In the genomic region with DNA sequence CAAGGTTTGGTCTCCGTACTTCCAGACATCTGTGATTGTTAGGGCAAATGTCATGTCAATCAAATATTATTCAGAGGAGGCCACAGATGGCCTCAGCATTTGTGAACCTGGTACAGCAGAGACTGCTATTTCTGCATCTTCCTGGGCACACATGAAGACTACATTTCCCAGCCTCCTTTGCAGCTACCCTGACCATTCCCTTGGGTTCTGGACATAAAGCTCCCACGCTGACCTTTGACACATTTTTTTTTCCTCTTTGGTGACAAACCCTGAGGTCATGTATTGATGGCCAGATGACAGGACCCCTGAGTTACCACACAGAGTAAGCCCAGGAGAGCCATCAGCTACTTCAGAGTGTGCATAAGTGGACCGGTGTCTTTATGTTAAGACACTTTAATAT, we compare ENCODE assay signal across 27 mouse cellular contexts. TPM values are rescaled to one million over a fixed set of nuclear protein-coding genes. Genes with fewer than 3 reads are reported as not detected.
A peak's percentile ranks its signal among the peaks of the same experiment; 100 is the strongest.
DNase-seq lines count a peak whose midpoint lies in the region; ATAC-seq and TF ChIP-seq lines count a peak whose summit lies in the region.
"Had no signal": no experiment of that assay in that cellular context is flagged by ENCODE, and none has a peak within 500 bp of the region (broad histone marks: within the 10 kb centered on the region; RNA-seq: fewer than 3 reads in every experiment).

No protein-coding gene starts in this region.

- 0 out of 2 replicates have a peak, but pooled peaks cover 6% of the 10 kb centered on the region for H3K4me1 ChIP-seq in kidney, postnatal 0 days (replicated peaks; ENCODE audit: insufficient read depth, low read length)
- H3K4me1 ChIP-seq in ES-E14 (ENCODE audit: control insufficient read depth in 2 of 2, insufficient read depth in 2 of 2, low read length in 2 of 2, poor library complexity in 1 of 2): no peaks in the 10 kb centered on the region
- H3K4me1 ChIP-seq in kidney, embryonic 16.5 days (ENCODE audit: insufficient read depth, low read length): peaks cover 6% of the 10 kb centered on the region; the same call in 1 of the 2 replicates
- H3K4me1 ChIP-seq: forebrain, embryonic 13.5 days had no signal

- H3K4me2 ChIP-seq in kidney, postnatal 0 days (ENCODE audit: low read length): no peak overlapping the region
- no peak overlapping the region for H3K4me2 ChIP-seq in kidney, embryonic 16.5 days (replicated peaks; ENCODE audit: low read depth, low read length)
- H3K4me2 ChIP-seq: embryonic facial prominence, embryonic 13.5 days; forebrain, embryonic 13.5 days; heart, embryonic 11.5 days; hindbrain, embryonic 14.5 days had no signal

- in situ Hi-C loops in ES-E14 (cut with MboI; ENCODE audit: low sequenced_read_pairs in 2 of 2, unreplicated experiment in 2 of 2): no loop called here

- no peak for TF ChIP-seq CTCF in kidney, postnatal 0 days (IDR thresholded peaks at IDR 0.05; ENCODE audit: low read depth)

- no peak overlapping the region for H3K27ac ChIP-seq in kidney, postnatal 0 days
- no peak overlapping the region for H3K27ac ChIP-seq in ES-E14 (ENCODE audit: insufficient read depth, low read depth, low read length, poor library complexity, severe bottlenecking)
- H3K27ac ChIP-seq in kidney, embryonic 16.5 days (ENCODE audit: low read length): no peak overlapping the region
- H3K27ac ChIP-seq: embryonic facial prominence, embryonic 10.5 days; embryonic facial prominence, embryonic 13.5 days; forebrain, embryonic 10.5 days; forebrain, embryonic 13.5 days; hindbrain, embryonic 14.5 days; hindbrain, postnatal 0 days had no signal

- H3K27me3 ChIP-seq in kidney, postnatal 0 days (ENCODE audit: insufficient read depth, low read length): no peaks in the 10 kb centered on the region
- no peaks in the 10 kb centered on the region for H3K27me3 ChIP-seq in kidney, embryonic 16.5 days (ENCODE audit: insufficient read depth, low read length)
- H3K27me3 ChIP-seq: embryonic facial prominence, embryonic 13.5 days; Patski had no signal

- H3K4me3 ChIP-seq in kidney, postnatal 0 days (replicated peaks; ENCODE audit: low read depth, low read length): no peak overlapping the region
- H3K4me3 ChIP-seq in ES-E14 (ENCODE audit: insufficient read depth in 1 of 2, low read depth in 1 of 2, low read length in 2 of 2, poor library complexity in 1 of 2, severe bottlenecking in 1 of 2): no peak overlapping the region
- no peak overlapping the region for H3K4me3 ChIP-seq in kidney, embryonic 16.5 days (ENCODE audit: low read length)
- H3K4me3 ChIP-seq: embryonic facial prominence, embryonic 10.5 days; embryonic facial prominence, embryonic 13.5 days; forebrain, embryonic 10.5 days; forebrain, embryonic 13.5 days had no signal

- DNase-seq in kidney, postnatal 0 days (ENCODE audit: low spot score): no peak
- no peak for DNase-seq in kidney, postnatal 36 days
- no peak for DNase-seq in ES-E14 (ENCODE audit: low read depth, low spot score)
- DNase-seq in embryo, embryonic 11 days: peak; percentile 49
- no peak for DNase-seq in spleen, adult 12 weeks (ENCODE audit: low spot score)
- DNase-seq: adrenal gland, postnatal 10 days; adrenal gland, postnatal 36 days; cerebellum, adult 11 months; cerebellum, adult 2 months; cerebellum, adult 9-11 months; cerebellum, postnatal 25 days; gastrocnemius, postnatal 14 days; heart, adult 11 months had no signal

- WGBS in kidney, postnatal 0 days: 77% methylated on average over 3 of the region's 3 CpGs
- WGBS in kidney, embryonic 16.5 days: 81% methylated on average over 3 of the region's 3 CpGs

- ATAC-seq in kidney, postnatal 0 days (replicated peaks; ENCODE audit: low FRiP score, low read depth): 0 out of 2 replicates have a peak, but pooled peaks have one; percentile 13
- no peak for ATAC-seq in kidney, embryonic 16.5 days (ENCODE audit: low FRiP score, low TSS enrichment)
- ATAC-seq: CD4-positive, CD25-positive, alpha-beta regulatory T cell, adult 4 months; forebrain, embryonic 13.5 days; forebrain, embryonic 16.5 days; hindbrain, postnatal 0 days; inflammation-experienced regulatory T-cells, adult 6 months; intestine, embryonic 16.5 days; Patski had no signal

- H3K9ac ChIP-seq in kidney, postnatal 0 days (ENCODE audit: low read depth, low read length): no peak overlapping the region
- no peak overlapping the region for H3K9ac ChIP-seq in ES-E14 (ENCODE audit: insufficient read depth, low read depth, low read length, poor library complexity, severe bottlenecking)
- no peak overlapping the region for H3K9ac ChIP-seq in kidney, embryonic 16.5 days (replicated peaks; ENCODE audit: low read length)
- H3K9ac ChIP-seq: embryonic facial prominence, embryonic 13.5 days; forebrain, embryonic 13.5 days; hindbrain, embryonic 14.5 days had no signal

- no peaks in the 10 kb centered on the region for H3K9me3 ChIP-seq in kidney, postnatal 0 days (replicated peaks; ENCODE audit: low read length)
- H3K9me3 ChIP-seq in ES-E14 (ENCODE audit: control insufficient read depth, insufficient read depth, low read depth, low read length): no peaks in the 10 kb centered on the region
- no peaks in the 10 kb centered on the region for H3K9me3 ChIP-seq in kidney, embryonic 16.5 days (ENCODE audit: low read length)
- H3K9me3 ChIP-seq: embryonic facial prominence, embryonic 10.5 days; embryonic facial prominence, embryonic 13.5 days; forebrain, embryonic 10.5 days; forebrain, embryonic 13.5 days; G1E had no signal

- H3K36me3 ChIP-seq in kidney, postnatal 0 days (ENCODE audit: insufficient read depth, low read length): no peaks in the 10 kb centered on the region
- H3K36me3 ChIP-seq in ES-E14 (ENCODE audit: control insufficient read depth, insufficient read depth, low read length, poor library complexity, severe bottlenecking): no peaks in the 10 kb centered on the region
- H3K36me3 ChIP-seq in kidney, embryonic 16.5 days (ENCODE audit: insufficient read depth, low read length): no peaks in the 10 kb centered on the region
- H3K36me3 ChIP-seq: embryonic facial prominence, embryonic 10.5 days; embryonic facial prominence, embryonic 13.5 days; forebrain, embryonic 10.5 days; G1E had no signal

TF ChIP-seq in ES-E14, 5 proteins besides CTCF, POLR2A, EP300 and RAD21:
- TF ChIP-seq CHD2 (IDR thresholded peaks at IDR 0.05; ENCODE audit: low read depth, low read length): no peak
- peak; percentile 61; the same call in 1 of the 2 replicates for TF ChIP-seq HCFC1 (IDR thresholded peaks at IDR 0.05; ENCODE audit: borderline replicate concordance, insufficient read depth, low read length)

RNA-seq across cellular contexts. Expression of a gene that starts 25.2 kb away (rescaled TPM):
- 50.8 and 51.7 TPM in 2 replicates for polyA plus RNA-seq in kidney, postnatal 0 days (2015; fragmentation: Nextera tagmentation; extraction: Ambion mirVana)
- total RNA-seq in ES-E14 (2012; rRNA removed): 12.8 and 16.2 TPM in 2 replicates
- 69.3 and 72.7 TPM in 2 replicates for polyA plus RNA-seq in kidney, embryonic 16.5 days (2015; fragmentation: Nextera tagmentation; extraction: Ambion mirVana)
